Mouse (Mus musculus): ENCODE results near the gene Hapln2. TPM values are rescaled to one million over a fixed set of nuclear protein-coding genes. Genes with fewer than 3 reads are reported as not detected.

Hapln2 gene
- polyA plus RNA-seq, 1 experiment from 2014 or later = 0.35 TPM

DNA sequence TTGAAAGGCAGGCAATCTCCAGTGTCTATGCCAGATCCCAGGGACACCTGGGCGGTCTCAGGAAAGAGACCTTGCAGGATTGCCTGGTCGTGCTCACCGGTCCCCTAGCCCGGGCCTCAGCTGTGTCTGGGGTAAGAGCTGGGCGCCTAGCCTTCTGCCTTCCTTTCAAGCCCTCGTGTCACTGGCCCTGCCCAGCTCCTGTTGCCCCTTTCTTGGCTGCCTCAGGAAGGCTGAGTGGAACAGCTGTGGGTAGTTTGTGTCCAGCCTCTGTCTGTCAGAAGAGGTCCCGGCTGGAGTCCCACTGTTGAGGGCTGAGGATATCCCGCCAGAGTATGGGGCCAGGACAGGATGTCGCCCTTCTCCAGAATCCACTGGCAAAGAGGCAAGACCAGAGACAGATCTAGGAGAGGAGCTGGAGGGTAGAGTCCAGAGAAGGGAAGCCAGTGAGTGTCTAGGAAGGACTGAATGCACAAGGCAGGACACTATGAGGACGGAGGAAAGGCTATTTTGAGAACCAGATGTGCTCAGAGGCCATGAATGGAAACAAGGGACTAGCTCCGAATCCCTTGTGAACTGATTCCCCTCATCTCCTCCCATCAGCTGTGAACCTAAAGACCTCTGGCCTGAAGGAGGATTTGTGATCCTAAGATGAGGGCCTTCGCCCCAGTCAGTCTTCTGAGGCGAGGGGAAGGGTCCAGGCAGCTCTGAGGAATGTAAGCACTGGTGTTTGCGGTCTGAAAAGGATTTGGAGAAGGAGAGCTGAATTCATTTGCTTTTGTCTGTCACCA is 53.6 kb downstream of the Hapln2 start:
- Histone ChIP-seq H3K36me3 (ENCODE audit: control insufficient read depth, insufficient read depth) (no peaks in the 10 kb centered on the region), H3K9ac (replicated peaks; ENCODE audit: low read depth, low read length) (peak overlapping the region; percentile 33), H3K27ac (ENCODE audit: low read length) (peak overlapping the region; percentile 80), H3K4me3 (replicated peaks; ENCODE audit: low read length) (peak overlapping the region; percentile 70), H3K4me2 (ENCODE audit: low read length) (peak overlapping the region; percentile 96), H3K27me3 (replicated peaks; ENCODE audit: control insufficient read depth, insufficient read depth, low read length) (no peaks in the 10 kb centered on the region; the same call in 1 of the 2 replicates), H3K9me3 (ENCODE audit: control insufficient read depth, low read length) (no peaks in the 10 kb centered on the region), H3K4me1 (replicated peaks; ENCODE audit: control insufficient read depth, insufficient read depth, low read length) (peaks cover 46% of the 10 kb centered on the region)
- no peak for ATAC-seq
- 11% methylated on average over 14 of the region's 14 CpGs for WGBS

DNA sequence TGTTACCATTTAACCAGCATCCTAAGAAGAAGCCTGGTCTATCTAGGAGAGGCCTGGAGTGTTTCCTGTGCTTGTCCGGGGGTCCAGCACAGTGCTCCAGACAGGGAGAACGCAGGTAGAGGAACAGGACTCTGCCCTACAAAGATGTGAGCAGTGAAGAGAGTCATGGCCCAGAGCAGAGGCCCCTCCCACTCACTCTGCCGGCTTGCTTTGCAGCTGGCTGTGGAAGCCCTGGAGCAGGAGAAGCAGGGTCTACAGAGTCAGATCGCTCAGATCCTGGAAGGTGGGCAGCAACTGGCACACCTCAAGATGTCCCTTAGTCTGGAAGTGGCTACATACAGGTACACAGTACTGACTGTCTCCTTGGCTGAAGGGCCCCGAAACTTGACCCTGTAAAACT is 54.6 kb downstream of the Hapln2 start:
- H3K4me2 ChIP-seq (ENCODE audit: low read length) = peak overlapping the region; percentile 96
- no peak for ATAC-seq
- WGBS = 15% methylated on average over 5 of the region's 5 CpGs
- peaks cover 46% of the 10 kb centered on the region for H3K4me1 ChIP-seq (replicated peaks; ENCODE audit: control insufficient read depth, insufficient read depth, low read length)
- peak overlapping the region; percentile 5 for H3K9ac ChIP-seq (replicated peaks; ENCODE audit: low read depth, low read length)
- H3K4me3 ChIP-seq (replicated peaks; ENCODE audit: low read length) = peak overlapping the region; percentile 70
- no peaks in the 10 kb centered on the region for H3K9me3 ChIP-seq (ENCODE audit: control insufficient read depth, low read length)
- H3K27me3 ChIP-seq (replicated peaks; ENCODE audit: control insufficient read depth, insufficient read depth, low read length) = no peaks in the 10 kb centered on the region; the same call in 1 of the 2 replicates
- H3K27ac ChIP-seq (ENCODE audit: low read length) = peak overlapping the region; percentile 80
- H3K36me3 ChIP-seq (ENCODE audit: control insufficient read depth, insufficient read depth) = no peaks in the 10 kb centered on the region

DNA sequence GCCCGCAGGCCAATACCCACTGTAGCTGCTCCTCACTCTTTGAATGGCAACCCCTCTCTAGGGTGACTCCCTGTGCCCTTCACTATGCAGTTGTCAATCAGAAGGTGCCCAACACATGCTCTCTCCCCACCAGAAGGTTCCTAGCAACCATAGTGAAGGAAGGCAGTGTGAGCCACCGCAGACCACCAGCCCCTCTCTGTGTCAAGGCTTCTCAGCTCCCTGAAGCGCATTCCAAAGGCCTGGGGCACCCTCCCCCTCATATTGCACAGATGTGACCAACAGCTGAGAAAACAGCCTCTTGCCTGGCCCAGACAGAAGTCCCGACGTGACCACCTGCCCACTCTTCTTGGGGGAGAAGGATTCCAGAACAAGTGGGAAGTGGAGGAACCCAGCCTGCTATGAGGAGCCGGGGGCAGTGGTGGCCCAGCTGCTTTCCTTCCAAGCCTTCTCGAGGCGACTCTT is 55.1 kb downstream of the Hapln2 start:
- 2% methylated on average over 8 of the region's 8 CpGs for WGBS
- Histone ChIP-seq H3K9me3 (ENCODE audit: control insufficient read depth, low read length) (no peaks in the 10 kb centered on the region), H3K9ac (replicated peaks; ENCODE audit: low read depth, low read length) (peak overlapping the region; percentile 66), H3K36me3 (ENCODE audit: control insufficient read depth, insufficient read depth) (no peaks in the 10 kb centered on the region), H3K4me2 (ENCODE audit: low read length) (peak overlapping the region; percentile 96), H3K4me1 (replicated peaks; ENCODE audit: control insufficient read depth, insufficient read depth, low read length) (peaks cover 46% of the 10 kb centered on the region), H3K27me3 (replicated peaks; ENCODE audit: control insufficient read depth, insufficient read depth, low read length) (no peaks in the 10 kb centered on the region; the same call in 1 of the 2 replicates), H3K4me3 (replicated peaks; ENCODE audit: low read length) (peak overlapping the region; percentile 70), H3K27ac (ENCODE audit: low read length) (peak overlapping the region; percentile 33)
- peak; percentile 10; the same call in 1 of the 2 replicates for ATAC-seq

Other genes starting within 250 kb of the Hapln2 start
- 1.1 and 2.1 TPM in 2 replicates for gene Ntrk1, start 232.4 kb downstream of the Hapln2 start, polyA plus RNA-seq (2015; fragmentation: Nextera tagmentation; extraction: Ambion mirVana)
- 0.52 and 0.57 TPM in 2 replicates for gene Insrr, start 230.6 kb downstream of the Hapln2 start, polyA plus RNA-seq (2015; fragmentation: Nextera tagmentation; extraction: Ambion mirVana)
- 6.9 and 7.4 TPM in 2 replicates for gene Pear1, start 203.3 kb downstream of the Hapln2 start, polyA plus RNA-seq (2015; fragmentation: Nextera tagmentation; extraction: Ambion mirVana)
- gene Sh2d2a, start 180.8 kb downstream of the Hapln2 start, polyA plus RNA-seq (2015; fragmentation: Nextera tagmentation; extraction: Ambion mirVana) = not detected in 2 replicates
- gene Prcc, start 142.0 kb downstream of the Hapln2 start, polyA plus RNA-seq (2015; fragmentation: Nextera tagmentation; extraction: Ambion mirVana) = 13.8 and 16.4 TPM in 2 replicates
- gene Hdgf, start 121.3 kb downstream of the Hapln2 start, polyA plus RNA-seq (2015; fragmentation: Nextera tagmentation; extraction: Ambion mirVana) = 186 and 212 TPM in 2 replicates
- gene Mrpl24, start 108.1 kb downstream of the Hapln2 start, polyA plus RNA-seq (2015; fragmentation: Nextera tagmentation; extraction: Ambion mirVana) = 63.4 and 64.3 TPM in 2 replicates
- gene Isg20l2, start 97.3 kb downstream of the Hapln2 start, polyA plus RNA-seq (2015; fragmentation: Nextera tagmentation; extraction: Ambion mirVana) = 43.5 and 49.4 TPM in 2 replicates
- 18.4 and 23.5 TPM in 2 replicates for gene Rrnad1, start 96.9 kb downstream of the Hapln2 start, polyA plus RNA-seq (2015; fragmentation: Nextera tagmentation; extraction: Ambion mirVana)
- gene Crabp2, start 78.9 kb downstream of the Hapln2 start, polyA plus RNA-seq (2015; fragmentation: Nextera tagmentation; extraction: Ambion mirVana) = 18.9 and 19.4 TPM in 2 replicates
- 35.7 and 41.6 TPM in 2 replicates for gene Nes, start 56.5 kb downstream of the Hapln2 start, polyA plus RNA-seq (2015; fragmentation: Nextera tagmentation; extraction: Ambion mirVana)
- gene Bcan, start 27.4 kb downstream of the Hapln2 start, polyA plus RNA-seq (2015; fragmentation: Nextera tagmentation; extraction: Ambion mirVana) = 34.8 and 43.6 TPM in 2 replicates
- 32.5 and 36.3 TPM in 2 replicates for gene Gpatch4, start 15.5 kb upstream of the Hapln2 start, polyA plus RNA-seq (2015; fragmentation: Nextera tagmentation; extraction: Ambion mirVana)
- 164 and 168 TPM in 2 replicates for gene Naxe, start 30.9 kb upstream of the Hapln2 start, polyA plus RNA-seq (2015; fragmentation: Nextera tagmentation; extraction: Ambion mirVana)
- not detected in 2 replicates for gene Ttc24, start 50.7 kb upstream of the Hapln2 start, polyA plus RNA-seq (2015; fragmentation: Nextera tagmentation; extraction: Ambion mirVana)
- 7.5 and 7.8 TPM in 2 replicates for gene Iqgap3, start 54.4 kb upstream of the Hapln2 start, polyA plus RNA-seq (2015; fragmentation: Nextera tagmentation; extraction: Ambion mirVana)
- 25.1 and 28.3 TPM in 2 replicates for gene Mef2d, start 114.8 kb upstream of the Hapln2 start, polyA plus RNA-seq (2015; fragmentation: Nextera tagmentation; extraction: Ambion mirVana)
- not detected in 2 replicates for gene Rhbg, start 227.1 kb upstream of the Hapln2 start, polyA plus RNA-seq (2015; fragmentation: Nextera tagmentation; extraction: Ambion mirVana)